Mouse (Mus musculus): ENCODE measurements around the gene Kif6. TPM values are rescaled to one million over a fixed set of nuclear protein-coding genes. Genes with fewer than 3 reads are reported as not detected.

Kif6 gene
- polyA plus RNA-seq, 1 experiment from 2014 or later: 3.5 TPM

DNA sequence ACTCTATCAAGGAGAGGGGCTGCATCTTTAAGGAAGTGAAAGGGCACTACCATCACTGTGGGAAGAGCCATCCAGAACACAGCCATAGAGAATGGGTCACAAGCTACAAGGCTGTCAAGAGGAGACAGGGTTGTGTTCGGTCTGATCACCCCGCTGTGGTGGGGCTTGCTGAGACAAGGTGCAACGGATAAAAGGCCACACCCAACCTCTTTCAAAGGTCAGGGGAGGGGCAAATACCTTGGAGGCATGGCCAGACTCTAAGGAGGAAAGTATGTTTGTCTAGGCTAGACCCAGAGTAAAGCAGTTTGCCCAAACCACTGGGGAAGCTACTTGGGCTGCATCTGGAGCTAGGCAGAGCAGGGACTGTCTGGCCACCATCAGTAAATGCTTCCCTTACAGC lies 318.9 kb downstream of the Kif6 start:
- Histone ChIP-seq H3K9ac (ENCODE audit: low read length) (no peak overlapping the region), H3K27me3 (ENCODE audit: control insufficient read depth, insufficient read depth, low read length) (0 out of 2 replicates have a peak, but pooled peaks cover 4% of the 10 kb centered on the region), H3K4me1 (ENCODE audit: control insufficient read depth, insufficient read depth, low read length) (no peaks in the 10 kb centered on the region), H3K4me2 (ENCODE audit: low read depth) (no peak overlapping the region), H3K27ac (ENCODE audit: low read depth, low read length) (no peak overlapping the region), H3K36me3 (ENCODE audit: control insufficient read depth, insufficient read depth, low read length) (no peaks in the 10 kb centered on the region), H3K4me3 (ENCODE audit: low read depth, low read length) (no peak overlapping the region), H3K9me3 (ENCODE audit: control insufficient read depth, low read length) (no peaks in the 10 kb centered on the region)
- ATAC-seq (ENCODE audit: insufficient read depth, low FRiP score, low TSS enrichment): no peak
- no peak for DNase-seq (ENCODE audit: low spot score)
- WGBS: 75% methylated on average over 3 of the region's 3 CpGs

DNA sequence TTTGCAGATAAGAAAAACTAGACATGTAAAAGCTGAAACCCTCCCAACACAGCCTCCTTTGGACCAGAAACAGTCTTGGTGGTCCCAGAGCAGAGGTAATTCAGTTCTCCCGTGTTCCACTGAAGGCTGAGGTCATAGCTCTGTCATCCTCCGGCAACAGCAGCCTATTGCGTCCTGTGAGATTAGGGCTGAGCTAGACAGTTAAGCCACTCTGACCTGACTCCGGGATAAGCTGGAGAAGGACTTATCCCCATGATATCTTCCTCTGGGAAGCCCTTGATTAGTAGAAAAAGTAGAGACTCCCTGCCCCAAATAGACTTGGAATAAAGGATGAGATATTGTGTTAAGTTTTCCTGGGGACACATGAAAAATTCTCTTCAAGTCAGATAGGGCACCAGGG lies 319.6 kb downstream of the Kif6 start:
- 77% methylated on average over 4 of the region's 4 CpGs for WGBS
- 0 out of 2 replicates have a peak, but pooled peaks cover 4% of the 10 kb centered on the region for H3K27me3 ChIP-seq (ENCODE audit: control insufficient read depth, insufficient read depth, low read length)
- no peaks in the 10 kb centered on the region for H3K36me3 ChIP-seq (ENCODE audit: control insufficient read depth, insufficient read depth, low read length)
- no peaks in the 10 kb centered on the region for H3K4me1 ChIP-seq (ENCODE audit: control insufficient read depth, insufficient read depth, low read length)
- H3K27ac ChIP-seq (ENCODE audit: low read depth, low read length): no peak overlapping the region
- H3K4me2 ChIP-seq (ENCODE audit: low read depth): no peak overlapping the region
- DNase-seq (ENCODE audit: low spot score): no peak
- ATAC-seq (ENCODE audit: insufficient read depth, low FRiP score, low TSS enrichment): no peak
- H3K9ac ChIP-seq (ENCODE audit: low read length): no peak overlapping the region
- H3K9me3 ChIP-seq (ENCODE audit: control insufficient read depth, low read length): no peaks in the 10 kb centered on the region
- no peak overlapping the region for H3K4me3 ChIP-seq (ENCODE audit: low read depth, low read length)

DNA sequence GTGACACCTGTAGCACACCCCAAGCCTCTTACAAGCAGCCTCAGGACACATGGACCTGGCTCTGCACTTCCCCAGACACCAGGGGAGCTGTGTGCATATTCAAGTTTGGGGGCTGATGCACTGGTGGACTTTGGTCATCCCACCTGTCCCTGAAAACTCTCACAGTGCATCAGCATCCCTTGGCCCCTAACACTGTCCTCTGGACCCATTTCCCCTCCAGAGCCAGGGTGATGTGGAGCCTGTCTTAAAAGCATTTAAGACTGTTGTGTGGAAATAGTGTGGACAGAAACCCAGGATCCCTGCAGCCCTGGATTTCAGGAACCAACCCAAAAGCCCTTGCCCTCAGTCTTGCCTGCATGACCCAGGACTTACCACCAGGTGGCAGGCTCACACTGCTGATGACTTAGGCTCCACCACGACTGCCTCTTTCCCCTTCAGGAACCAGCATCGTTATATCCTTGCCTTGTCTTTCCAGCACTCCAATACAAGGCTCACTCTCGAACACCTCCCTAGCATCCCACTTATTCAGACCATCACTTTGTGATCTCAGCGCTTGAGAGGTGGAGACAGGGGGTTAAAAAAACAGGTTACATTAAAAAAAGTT lies 320.8 kb downstream of the Kif6 start:
- ATAC-seq (ENCODE audit: insufficient read depth, low FRiP score, low TSS enrichment): peak; percentile 79
- H3K27me3 ChIP-seq (ENCODE audit: control insufficient read depth, insufficient read depth, low read length): 0 out of 2 replicates have a peak, but pooled peaks cover 4% of the 10 kb centered on the region
- WGBS: 5% methylated on average over 4 of the region's 4 CpGs
- H3K4me3 ChIP-seq (ENCODE audit: low read depth, low read length): no peak overlapping the region
- H3K4me2 ChIP-seq (ENCODE audit: low read depth): no peak overlapping the region
- peak; percentile 87 for DNase-seq (ENCODE audit: low spot score)
- no peaks in the 10 kb centered on the region for H3K9me3 ChIP-seq (ENCODE audit: control insufficient read depth, low read length)
- H3K27ac ChIP-seq (ENCODE audit: low read depth, low read length): no peak overlapping the region
- no peak overlapping the region for H3K9ac ChIP-seq (ENCODE audit: low read length)
- no peaks in the 10 kb centered on the region for H3K4me1 ChIP-seq (ENCODE audit: control insufficient read depth, insufficient read depth, low read length)
- H3K36me3 ChIP-seq (ENCODE audit: control insufficient read depth, insufficient read depth, low read length): no peaks in the 10 kb centered on the region

DNA sequence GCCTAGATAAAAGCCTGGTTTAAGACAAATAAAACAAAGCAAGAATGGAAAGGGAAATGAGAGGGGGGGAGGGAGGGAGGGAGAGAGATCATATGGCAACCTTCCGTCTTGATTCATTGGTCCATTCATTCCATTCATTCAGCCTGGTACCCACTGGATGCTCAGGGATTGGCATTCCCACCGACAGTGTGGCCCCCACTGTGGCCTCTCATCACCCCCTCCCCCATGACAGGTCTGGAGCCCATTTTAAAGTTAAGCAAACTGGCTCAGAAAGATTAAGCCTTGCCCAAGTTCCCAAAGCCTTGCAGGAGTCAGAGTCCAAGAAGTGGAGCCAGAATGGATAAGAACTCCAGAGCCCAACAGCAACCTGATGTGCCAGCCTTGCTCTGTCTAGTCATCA lies 321.3 kb downstream of the Kif6 start:
- H3K36me3 ChIP-seq (ENCODE audit: control insufficient read depth, insufficient read depth, low read length): no peaks in the 10 kb centered on the region
- no peak overlapping the region for H3K4me2 ChIP-seq (ENCODE audit: low read depth)
- ATAC-seq (ENCODE audit: insufficient read depth, low FRiP score, low TSS enrichment): peak; percentile 65
- no peaks in the 10 kb centered on the region for H3K4me1 ChIP-seq (ENCODE audit: control insufficient read depth, insufficient read depth, low read length)
- 0 out of 2 replicates have a peak, but pooled peaks cover 4% of the 10 kb centered on the region for H3K27me3 ChIP-seq (ENCODE audit: control insufficient read depth, insufficient read depth, low read length)
- WGBS: 14% methylated on average over 2 of the region's 2 CpGs
- H3K4me3 ChIP-seq (ENCODE audit: low read depth, low read length): no peak overlapping the region
- no peaks in the 10 kb centered on the region for H3K9me3 ChIP-seq (ENCODE audit: control insufficient read depth, low read length)
- no peak overlapping the region for H3K9ac ChIP-seq (ENCODE audit: low read length)
- no peak for DNase-seq (ENCODE audit: low spot score)
- H3K27ac ChIP-seq (ENCODE audit: low read depth, low read length): no peak overlapping the region

DNA sequence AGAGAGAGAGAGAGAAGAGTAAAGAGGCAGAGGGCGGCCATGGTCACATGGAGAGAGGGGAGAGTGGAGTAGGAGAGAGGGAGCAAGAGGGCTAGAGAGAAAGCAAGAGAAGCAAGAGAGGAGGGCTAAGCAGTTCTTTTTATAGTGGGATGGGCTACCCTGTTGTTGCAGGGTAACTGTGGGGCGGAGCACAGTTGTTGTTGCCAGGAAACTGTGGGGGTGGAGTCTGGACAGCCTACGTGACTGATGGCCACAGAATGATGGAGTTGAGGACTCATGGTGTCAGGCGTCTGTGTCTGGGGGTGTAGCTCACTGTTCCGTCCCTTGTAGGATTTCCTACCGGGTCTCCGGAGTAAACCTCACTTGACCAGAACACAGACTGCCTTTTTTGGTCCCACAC lies 324.2 kb downstream of the Kif6 start:
- 64% methylated on average over 7 of the region's 7 CpGs for WGBS
- no peak for DNase-seq (ENCODE audit: low spot score)
- no peak overlapping the region for H3K27ac ChIP-seq (ENCODE audit: low read depth, low read length)
- no peak overlapping the region for H3K4me3 ChIP-seq (ENCODE audit: low read depth, low read length)
- no peaks in the 10 kb centered on the region for H3K9me3 ChIP-seq (ENCODE audit: control insufficient read depth, low read length)
- H3K36me3 ChIP-seq (ENCODE audit: control insufficient read depth, insufficient read depth, low read length): no peaks in the 10 kb centered on the region
- no peak overlapping the region for H3K9ac ChIP-seq (ENCODE audit: low read length)
- ATAC-seq (ENCODE audit: insufficient read depth, low FRiP score, low TSS enrichment): no peak
- H3K27me3 ChIP-seq (ENCODE audit: control insufficient read depth, insufficient read depth, low read length): 0 out of 2 replicates have a peak, but pooled peaks cover 2% of the 10 kb centered on the region
- no peak overlapping the region for H3K4me2 ChIP-seq (ENCODE audit: low read depth)
- H3K4me1 ChIP-seq (ENCODE audit: control insufficient read depth, insufficient read depth, low read length): no peaks in the 10 kb centered on the region

DNA sequence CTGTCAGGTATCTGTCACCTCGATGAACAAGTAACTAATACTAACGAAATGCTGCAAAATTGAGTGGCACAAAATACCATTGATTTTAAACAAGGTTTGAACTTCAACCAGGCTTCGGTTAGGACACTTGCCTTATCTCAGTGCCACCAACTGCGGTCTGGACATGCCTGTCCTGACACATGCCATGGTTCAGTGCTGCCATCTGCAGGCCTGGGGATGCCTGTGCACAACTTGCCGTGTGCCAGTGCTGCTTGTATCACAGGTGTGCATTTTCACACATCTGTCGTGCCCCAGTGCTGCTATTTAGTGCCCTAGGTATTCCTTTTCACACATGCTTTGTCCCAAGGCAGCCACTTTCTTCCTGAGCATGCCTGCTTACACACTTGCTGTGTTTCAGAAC lies 327.7 kb downstream of the Kif6 start:
- no peak overlapping the region for H3K27ac ChIP-seq (ENCODE audit: low read depth, low read length)
- no peaks in the 10 kb centered on the region for H3K27me3 ChIP-seq (ENCODE audit: control insufficient read depth, insufficient read depth, low read length)
- WGBS: 68% methylated on average over 6 of the region's 6 CpGs
- no peak overlapping the region for H3K4me3 ChIP-seq (ENCODE audit: low read depth, low read length)
- H3K4me1 ChIP-seq (ENCODE audit: control insufficient read depth, insufficient read depth, low read length): no peaks in the 10 kb centered on the region
- H3K4me2 ChIP-seq (ENCODE audit: low read depth): no peak overlapping the region
- peak; percentile 25 for DNase-seq (ENCODE audit: low spot score)
- ATAC-seq (ENCODE audit: insufficient read depth, low FRiP score, low TSS enrichment): no peak
- no peak overlapping the region for H3K9ac ChIP-seq (ENCODE audit: low read length)
- H3K9me3 ChIP-seq (ENCODE audit: control insufficient read depth, low read length): no peaks in the 10 kb centered on the region
- no peaks in the 10 kb centered on the region for H3K36me3 ChIP-seq (ENCODE audit: control insufficient read depth, insufficient read depth, low read length)

DNA sequence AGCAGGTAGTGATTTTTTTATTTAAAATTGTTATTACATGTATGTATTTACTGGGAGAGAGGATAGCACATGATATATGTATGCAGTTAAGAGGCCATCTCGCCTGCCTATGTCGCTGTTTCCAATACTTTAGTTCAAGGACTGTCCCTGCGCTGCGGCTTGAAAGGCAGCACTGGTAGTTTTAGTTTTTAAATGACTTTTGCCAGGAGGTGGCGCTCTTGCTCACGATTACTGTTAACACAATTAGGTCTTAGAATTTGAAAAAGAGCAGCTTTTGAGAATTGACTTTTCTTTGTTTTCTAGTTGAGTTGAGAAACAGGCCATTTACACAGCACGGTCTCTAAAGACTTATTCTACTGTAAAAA lies 336.5 kb downstream of the Kif6 start:
- H3K9ac ChIP-seq (ENCODE audit: low read length): no peak overlapping the region
- H3K27me3 ChIP-seq (ENCODE audit: control insufficient read depth, insufficient read depth, low read length): no peaks in the 10 kb centered on the region
- H3K9me3 ChIP-seq (ENCODE audit: control insufficient read depth, low read length): no peaks in the 10 kb centered on the region
- no peaks in the 10 kb centered on the region; the same call in 1 of the 2 replicates for H3K4me1 ChIP-seq (ENCODE audit: control insufficient read depth, insufficient read depth, low read length)
- 9% methylated on average over 7 of the region's 7 CpGs for WGBS
- no peak for ATAC-seq (ENCODE audit: insufficient read depth, low FRiP score, low TSS enrichment)
- H3K27ac ChIP-seq (ENCODE audit: low read depth, low read length): no peak overlapping the region
- H3K4me2 ChIP-seq (ENCODE audit: low read depth): peak overlapping the region; percentile 19
- peak; percentile 79 for DNase-seq (ENCODE audit: low spot score)
- H3K4me3 ChIP-seq (ENCODE audit: low read depth, low read length): no peak overlapping the region
- no peaks in the 10 kb centered on the region for H3K36me3 ChIP-seq (ENCODE audit: control insufficient read depth, insufficient read depth, low read length)

DNA sequence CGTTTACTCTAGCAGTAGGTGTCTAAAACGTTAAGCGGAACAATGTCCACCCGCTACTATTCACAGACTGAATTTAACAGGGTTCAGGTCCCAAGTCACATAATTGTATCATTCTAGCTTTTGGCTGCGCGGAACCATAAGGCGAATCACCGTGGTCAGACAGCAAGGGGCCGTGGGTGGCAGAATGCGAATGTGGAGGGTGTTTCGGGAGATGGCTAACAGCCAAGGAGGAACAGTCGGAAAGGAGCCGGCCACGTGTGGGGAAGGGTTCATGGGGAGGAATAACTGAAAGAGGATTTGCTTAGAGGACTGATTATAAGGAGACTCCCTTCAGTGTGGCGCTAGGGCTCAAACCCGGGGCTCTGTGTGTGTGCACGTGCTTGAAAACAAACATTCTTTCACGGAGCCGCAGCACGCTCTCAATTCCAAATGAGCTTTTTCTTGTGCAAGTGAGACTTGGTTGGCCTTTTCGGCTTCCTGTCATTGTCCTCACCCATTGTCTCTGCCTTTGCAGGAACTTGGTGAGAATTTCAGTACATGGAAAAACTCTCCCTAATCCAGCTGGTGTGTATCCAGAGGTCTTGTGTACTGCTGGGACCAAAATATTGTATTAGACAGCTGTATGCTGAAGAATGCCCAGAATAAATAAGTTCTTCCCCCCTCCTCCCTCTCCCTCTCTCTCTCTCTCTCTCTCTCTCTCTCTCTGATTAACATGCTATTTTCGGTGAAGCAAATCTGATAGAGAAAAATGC lies 337.1 kb downstream of the Kif6 start:
- Histone ChIP-seq H3K27ac (ENCODE audit: low read depth, low read length) (no peak overlapping the region), H3K9ac (ENCODE audit: low read length) (peak overlapping the region; percentile 37; the same call in 1 of the 2 replicates), H3K9me3 (ENCODE audit: control insufficient read depth, low read length) (no peaks in the 10 kb centered on the region), H3K4me2 (ENCODE audit: low read depth) (peak overlapping the region; percentile 19), H3K4me3 (ENCODE audit: low read depth, low read length) (no peak overlapping the region), H3K27me3 (ENCODE audit: control insufficient read depth, insufficient read depth, low read length) (no peaks in the 10 kb centered on the region), H3K4me1 (ENCODE audit: control insufficient read depth, insufficient read depth, low read length) (no peaks in the 10 kb centered on the region; the same call in 1 of the 2 replicates), H3K36me3 (ENCODE audit: control insufficient read depth, insufficient read depth, low read length) (no peaks in the 10 kb centered on the region)
- DNase-seq (ENCODE audit: low spot score) (peak; percentile 32), ATAC-seq (ENCODE audit: insufficient read depth, low FRiP score, low TSS enrichment) (no peak)
- 46% methylated on average over 22 of the region's 22 CpGs for WGBS

DNA sequence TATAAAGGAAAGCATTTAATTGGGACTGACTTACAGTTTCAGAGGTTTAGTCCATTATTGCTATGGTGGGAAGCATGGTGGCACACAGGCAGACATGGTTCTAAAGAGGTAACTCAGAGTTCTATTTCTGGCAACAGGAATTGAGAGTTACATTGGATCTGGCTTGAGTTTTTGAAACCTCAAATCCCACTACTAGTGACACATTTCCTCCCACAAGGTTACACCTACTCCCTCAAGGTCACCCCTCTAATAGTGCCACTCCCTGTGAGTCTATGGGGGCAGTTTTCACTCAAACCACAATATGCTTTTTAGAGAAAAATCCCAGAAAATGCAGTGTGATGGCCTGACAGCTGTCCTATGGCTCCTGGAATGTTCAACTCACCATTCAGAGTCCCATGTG lies 344.1 kb downstream of the Kif6 start:
- Histone ChIP-seq H3K4me3 (ENCODE audit: low read depth, low read length) (no peak overlapping the region), H3K9ac (ENCODE audit: low read length) (no peak overlapping the region), H3K4me1 (ENCODE audit: control insufficient read depth, insufficient read depth, low read length) (no peaks in the 10 kb centered on the region), H3K27me3 (ENCODE audit: control insufficient read depth, insufficient read depth, low read length) (no peaks in the 10 kb centered on the region), H3K27ac (ENCODE audit: low read depth, low read length) (no peak overlapping the region), H3K36me3 (ENCODE audit: control insufficient read depth, insufficient read depth, low read length) (no peaks in the 10 kb centered on the region), H3K4me2 (ENCODE audit: low read depth) (no peak overlapping the region), H3K9me3 (ENCODE audit: control insufficient read depth, low read length) (no peaks in the 10 kb centered on the region)
- DNase-seq (ENCODE audit: low spot score) (no peak), ATAC-seq (ENCODE audit: insufficient read depth, low FRiP score, low TSS enrichment) (no peak)
